Mouse (Mus musculus) forebrain, embryonic 13.5 days (tissue): ENCODE results near the gene Lrrk1. TPM values are rescaled to one million over a fixed set of nuclear protein-coding genes. Genes with fewer than 3 reads are reported as not detected.

Experiments used
- ATAC-seq: fragments of 200-750 bp; cut with Nextera tagmentation; 2 replicates; pipeline ENCODE4 v1.8.0; 2017
- H3K27ac ChIP-seq: fragments of 300-500 bp; sonication (generic); 2 replicates; pipeline ENCODE4 v1.5.1; 2015; ENCODE audit warnings: inconsistent platforms, mild to moderate bottlenecking, moderate library complexity
- H3K27me3 ChIP-seq: fragments of 300-500 bp; sonication (generic); 2 replicates; pipeline ENCODE4 v1.6.1; 2015; ENCODE audit warnings: mild to moderate bottlenecking, inconsistent platforms
- H3K36me3 ChIP-seq: fragments of 300-500 bp; sonication (generic); 2 replicates; pipeline ENCODE4 v1.6.1; 2015; ENCODE audit warnings: mild to moderate bottlenecking, inconsistent platforms; ENCODE audit not compliant: poor library complexity, severe bottlenecking
- H3K4me1 ChIP-seq: fragments of 300-500 bp; sonication (generic); 2 replicates; pipeline ENCODE4 v1.6.1; 2015; ENCODE audit warnings: inconsistent platforms
- H3K4me2 ChIP-seq: fragments of 300-500 bp; sonication (generic); 2 replicates; pipeline ENCODE4 v1.6.1; 2015; ENCODE audit warnings: inconsistent platforms, mild to moderate bottlenecking, moderate library complexity
- H3K4me3 ChIP-seq: fragments of 300-500 bp; sonication (generic); 2 replicates; pipeline ENCODE4 v1.5.1; 2015; ENCODE audit warnings: mild to moderate bottlenecking, inconsistent platforms
- H3K9ac ChIP-seq: fragments of 300-500 bp; sonication (generic); 2 replicates; pipeline ENCODE4 v1.6.1; 2015; ENCODE audit warnings: mild to moderate bottlenecking, inconsistent platforms
- H3K9me3 ChIP-seq: fragments of 300-500 bp; sonication (generic); replicated peaks from 2 replicates; pipeline ENCODE4 v1.6.1; 2016; ENCODE audit warnings: inconsistent platforms
- WGBS: fragments of 180-500 bp; shearing (Covaris S2); methylation state at CpG from one replicate; pipeline ENCODE4 v1.1.7; 2015; 5-methylcytosine and 5-hydroxymethylcytosine counted together
- microRNA-seq: library from miRNA; unstranded; fragments of <30 nt; microRNA quantifications from one replicate; pipeline ENCODE4, GENCODE M21; 2016
- polyA plus RNA-seq: library from polyadenylated mRNA; unstranded; fragments of >200 nt; fragmentation: Nextera tagmentation; extraction: Ambion mirVana; gene quantifications from 2 replicates; pipeline ENCODE4 v1.2.1, GENCODE M21; 2015

Gene Lrrk1
- polyA plus RNA-seq, 1 experiment from 2014 or later, result 2.0 TPM

GRCm38 (mm10) chr7:66183404-66183803 lies 204.7 kb downstream of the Lrrk1 start:
- H3K27ac ChIP-seq, result no peak overlapping the region
- H3K9ac ChIP-seq, result no peak overlapping the region
- H3K4me3 ChIP-seq, result no peak overlapping the region
- H3K4me1 ChIP-seq, result peaks cover 8% of the 10 kb centered on the region; the same call in 1 of the 2 replicates
- ATAC-seq, result no peak
- no peaks in the 10 kb centered on the region for H3K27me3 ChIP-seq
- 70% methylated on average over 8 of the region's 8 CpGs for WGBS
- H3K9me3 ChIP-seq, result no peaks in the 10 kb centered on the region
- H3K4me2 ChIP-seq, result no peak overlapping the region
- H3K36me3 ChIP-seq, result no peaks in the 10 kb centered on the region

GRCm38 (mm10) chr7:66182075-66182715 lies 206.0 kb downstream of the Lrrk1 start:
- Histone ChIP-seq H3K4me3 (no peak overlapping the region), H3K36me3 (no peaks in the 10 kb centered on the region), H3K9ac (no peak overlapping the region), H3K27ac (no peak overlapping the region), H3K9me3 (no peaks in the 10 kb centered on the region), H3K4me2 (no peak overlapping the region), H3K27me3 (no peaks in the 10 kb centered on the region), H3K4me1 (peaks cover 8% of the 10 kb centered on the region; the same call in 1 of the 2 replicates)
- WGBS, result 89% methylated on average over 7 of the region's 7 CpGs
- no peak for ATAC-seq

GRCm38 (mm10) chr7:66180711-66181365 lies 207.3 kb downstream of the Lrrk1 start:
- no peak overlapping the region for H3K4me3 ChIP-seq
- H3K27ac ChIP-seq, result no peak overlapping the region
- WGBS, result 87% methylated on average over 10 of the region's 10 CpGs
- no peaks in the 10 kb centered on the region for H3K9me3 ChIP-seq
- H3K36me3 ChIP-seq, result peaks cover 5% of the 10 kb centered on the region
- H3K4me1 ChIP-seq, result peaks cover 8% of the 10 kb centered on the region; the same call in 1 of the 2 replicates
- no peak overlapping the region for H3K9ac ChIP-seq
- H3K4me2 ChIP-seq, result no peak overlapping the region
- no peak for ATAC-seq
- no peaks in the 10 kb centered on the region for H3K27me3 ChIP-seq

GRCm38 (mm10) chr7:66180260-66180659 lies 207.9 kb downstream of the Lrrk1 start:
- WGBS, result 89% methylated on average over 3 of the region's 3 CpGs
- Histone ChIP-seq H3K4me2 (no peak overlapping the region), H3K27me3 (no peaks in the 10 kb centered on the region), H3K36me3 (peaks cover 11% of the 10 kb centered on the region), H3K9ac (no peak overlapping the region), H3K4me1 (peaks cover 8% of the 10 kb centered on the region; the same call in 1 of the 2 replicates), H3K27ac (no peak overlapping the region), H3K9me3 (no peaks in the 10 kb centered on the region), H3K4me3 (no peak overlapping the region)
- no peak for ATAC-seq

GRCm38 (mm10) chr7:66179711-66180110 lies 208.4 kb downstream of the Lrrk1 start:
- ATAC-seq, result no peak
- H3K4me1 ChIP-seq, result peaks cover 8% of the 10 kb centered on the region; the same call in 1 of the 2 replicates
- H3K9me3 ChIP-seq, result no peaks in the 10 kb centered on the region
- H3K36me3 ChIP-seq, result peaks cover 14% of the 10 kb centered on the region
- H3K4me3 ChIP-seq, result no peak overlapping the region
- H3K9ac ChIP-seq, result no peak overlapping the region
- no peak overlapping the region for H3K27ac ChIP-seq
- H3K4me2 ChIP-seq, result no peak overlapping the region
- WGBS, result 89% methylated on average over 7 of the region's 7 CpGs
- H3K27me3 ChIP-seq, result no peaks in the 10 kb centered on the region

- ATAC-seq, result peak; percentile 52; the same call in 1 of the 2 replicates
- H3K9ac ChIP-seq, result no peak overlapping the region
These were observed 209.0 kb downstream of the Lrrk1 start for GRCm38 (mm10) chr7:66179120-66179581.

GRCm38 (mm10) chr7:66178101-66178500 lies 210.0 kb downstream of the Lrrk1 start:
- WGBS, result 90% methylated on average over 6 of the region's 6 CpGs
- H3K27ac ChIP-seq, result no peak overlapping the region
- peaks cover 8% of the 10 kb centered on the region; the same call in 1 of the 2 replicates for H3K4me1 ChIP-seq
- H3K36me3 ChIP-seq, result peaks cover 28% of the 10 kb centered on the region
- no peak overlapping the region for H3K4me2 ChIP-seq
- no peak overlapping the region for H3K4me3 ChIP-seq
- no peaks in the 10 kb centered on the region for H3K27me3 ChIP-seq
- no peak for ATAC-seq
- no peaks in the 10 kb centered on the region for H3K9me3 ChIP-seq
- no peak overlapping the region for H3K9ac ChIP-seq

More at GRCm38 (mm10) chr7:66179120-66179581, 209.0 kb downstream of the Lrrk1 start:
- Histone ChIP-seq H3K4me3 (no peak overlapping the region), H3K9me3 (no peaks in the 10 kb centered on the region), H3K4me2 (no peak overlapping the region), H3K36me3 (peaks cover 20% of the 10 kb centered on the region), H3K27me3 (no peaks in the 10 kb centered on the region), H3K27ac (no peak overlapping the region), H3K4me1 (peaks cover 8% of the 10 kb centered on the region; the same call in 1 of the 2 replicates)
- 68% methylated on average over 10 of the region's 10 CpGs for WGBS

- H3K27me3 ChIP-seq, result no peaks in the 10 kb centered on the region
- no peak overlapping the region for H3K27ac ChIP-seq
- peaks cover 8% of the 10 kb centered on the region; the same call in 1 of the 2 replicates for H3K4me1 ChIP-seq
- H3K9ac ChIP-seq, result no peak overlapping the region
- peaks cover 40% of the 10 kb centered on the region for H3K36me3 ChIP-seq
- ATAC-seq, result no peak
- no peaks in the 10 kb centered on the region for H3K9me3 ChIP-seq
- no peak overlapping the region for H3K4me3 ChIP-seq
- WGBS, result 86% methylated on average over 4 of the region's 4 CpGs
- H3K4me2 ChIP-seq, result no peak overlapping the region
These were observed 211.2 kb downstream of the Lrrk1 start for GRCm38 (mm10) chr7:66176929-66177328.

Small RNA genes lying within 50 kb of the gene (microRNA-seq; reads per million reads assigned to microRNA genes)
- not detected for gene Mir7057

Other genes with a start within 250 kb of the Lrrk1 start
- gene Gm10974, start 22.4 kb downstream of the Lrrk1 start, polyA plus RNA-seq, result not detected in 2 replicates
- gene Aldh1a3, start 39.2 kb upstream of the Lrrk1 start, polyA plus RNA-seq, result 3.4 and 4.6 TPM in 2 replicates